Mouse (Mus musculus): ENCODE measurements at regions not wholly inside any gene's neighbourhood (a gene's known extent, or its start where the extent isn't known, plus 50 kb on each side); places are given as distances from the start of the nearest gene placed in this dataset.

GRCm38 (mm10) chr1:77080767-77081166 is 434.1 kb downstream of the Epha4 start:
- WGBS = 51% methylated on average over 5 of the region's 5 CpGs
- TF ChIP-seq CTCF (IDR thresholded peaks at IDR 0.05; ENCODE audit: insufficient read depth, low read depth, low read length) = no peak
- no peak for TF ChIP-seq POLR2A (IDR thresholded peaks at IDR 0.05; ENCODE audit: insufficient read depth, low read depth, low read length)

GRCm38 (mm10) chr1:77081660-77082059 is 433.2 kb downstream of the Epha4 start:
- H3K4me1 ChIP-seq (ENCODE audit: control insufficient read depth, insufficient read depth, low read length) = no peaks in the 10 kb centered on the region

More at GRCm38 (mm10) chr1:77080767-77081166, 434.1 kb downstream of the Epha4 start:
- H3K27ac ChIP-seq (ENCODE audit: insufficient read depth, low read depth, low read length) = no peak overlapping the region
- no peak overlapping the region for H3K4me3 ChIP-seq (ENCODE audit: insufficient read depth, low read depth, low read length)
- H3K4me1 ChIP-seq (ENCODE audit: control insufficient read depth, insufficient read depth, low read length) = no peaks in the 10 kb centered on the region

GRCm38 (mm10) chr1:77082410-77082809 is 432.5 kb downstream of the Epha4 start:
- WGBS = 96% methylated on average over 3 of the region's 3 CpGs
- H3K27ac ChIP-seq (ENCODE audit: insufficient read depth, low read depth, low read length) = no peak overlapping the region
- H3K4me1 ChIP-seq (ENCODE audit: control insufficient read depth, insufficient read depth, low read length) = no peaks in the 10 kb centered on the region
- TF ChIP-seq CTCF (IDR thresholded peaks at IDR 0.05; ENCODE audit: insufficient read depth, low read depth, low read length) = no peak
- no peak for TF ChIP-seq POLR2A (IDR thresholded peaks at IDR 0.05; ENCODE audit: insufficient read depth, low read depth, low read length)
- H3K4me3 ChIP-seq (ENCODE audit: insufficient read depth, low read depth, low read length) = no peak overlapping the region

More at GRCm38 (mm10) chr1:77081660-77082059, 433.2 kb downstream of the Epha4 start:
- H3K4me3 ChIP-seq (ENCODE audit: insufficient read depth, low read depth, low read length) = no peak overlapping the region
- TF ChIP-seq POLR2A (IDR thresholded peaks at IDR 0.05; ENCODE audit: insufficient read depth, low read depth, low read length) = no peak
- TF ChIP-seq CTCF (IDR thresholded peaks at IDR 0.05; ENCODE audit: insufficient read depth, low read depth, low read length) = no peak
- WGBS = 81% methylated on average over 7 of the region's 7 CpGs
- no peak overlapping the region for H3K27ac ChIP-seq (ENCODE audit: insufficient read depth, low read depth, low read length)

GRCm38 (mm10) chr1:77093551-77093950 is 421.3 kb downstream of the Epha4 start:
- Histone ChIP-seq H3K27ac (ENCODE audit: insufficient read depth, low read depth, low read length) (no peak overlapping the region), H3K4me3 (ENCODE audit: insufficient read depth, low read depth, low read length) (no peak overlapping the region), H3K4me1 (ENCODE audit: control insufficient read depth, insufficient read depth, low read length) (no peaks in the 10 kb centered on the region)
- TF ChIP-seq POLR2A (IDR thresholded peaks at IDR 0.05; ENCODE audit: insufficient read depth, low read depth, low read length) = no peak
- TF ChIP-seq CTCF (IDR thresholded peaks at IDR 0.05; ENCODE audit: insufficient read depth, low read depth, low read length) = no peak
- 61% methylated on average over 2 of the region's 2 CpGs for WGBS

- H3K4me3 ChIP-seq (ENCODE audit: insufficient read depth, low read depth, low read length) = no peak overlapping the region
- TF ChIP-seq CTCF (IDR thresholded peaks at IDR 0.05; ENCODE audit: insufficient read depth, low read depth, low read length) = no peak
- TF ChIP-seq POLR2A (IDR thresholded peaks at IDR 0.05; ENCODE audit: insufficient read depth, low read depth, low read length) = no peak
- peaks cover 4% of the 10 kb centered on the region; the same call in 1 of the 2 replicates for H3K4me1 ChIP-seq (ENCODE audit: control insufficient read depth, insufficient read depth, low read length)
- 22% methylated on average over 12 of the region's 12 CpGs for WGBS
- H3K27ac ChIP-seq (ENCODE audit: insufficient read depth, low read depth, low read length) = no peak overlapping the region
Measured at GRCm38 (mm10) chr1:77101726-77102272, 413.1 kb downstream of the Epha4 start.

GRCm38 (mm10) chr1:77102421-77103133 is 412.3 kb downstream of the Epha4 start:
- TF ChIP-seq CTCF (IDR thresholded peaks at IDR 0.05; ENCODE audit: insufficient read depth, low read depth, low read length) (no peak), POLR2A (IDR thresholded peaks at IDR 0.05; ENCODE audit: insufficient read depth, low read depth, low read length) (no peak)
- no peak overlapping the region for H3K27ac ChIP-seq (ENCODE audit: insufficient read depth, low read depth, low read length)
- H3K4me1 ChIP-seq (ENCODE audit: control insufficient read depth, insufficient read depth, low read length) = peaks cover 4% of the 10 kb centered on the region; the same call in 1 of the 2 replicates
- WGBS = 50% methylated on average over 13 of the region's 13 CpGs
- no peak overlapping the region for H3K4me3 ChIP-seq (ENCODE audit: insufficient read depth, low read depth, low read length)

- no peak for TF ChIP-seq POLR2A (IDR thresholded peaks at IDR 0.05; ENCODE audit: insufficient read depth, low read depth, low read length)
- TF ChIP-seq CTCF (IDR thresholded peaks at IDR 0.05; ENCODE audit: insufficient read depth, low read depth, low read length) = no peak
- Histone ChIP-seq H3K4me3 (ENCODE audit: insufficient read depth, low read depth, low read length) (no peak overlapping the region), H3K27ac (ENCODE audit: insufficient read depth, low read depth, low read length) (no peak overlapping the region), H3K4me1 (ENCODE audit: control insufficient read depth, insufficient read depth, low read length) (no peaks in the 10 kb centered on the region)
- 70% methylated on average over 6 of the region's 6 CpGs for WGBS
Measured at GRCm38 (mm10) chr1:77109861-77110785, 404.8 kb downstream of the Epha4 start.

- Histone ChIP-seq H3K27ac (ENCODE audit: insufficient read depth, low read depth, low read length) (no peak overlapping the region), H3K4me1 (ENCODE audit: control insufficient read depth, insufficient read depth, low read length) (no peaks in the 10 kb centered on the region), H3K4me3 (ENCODE audit: insufficient read depth, low read depth, low read length) (no peak overlapping the region)
- 61% methylated on average over 3 of the region's 3 CpGs for WGBS
- TF ChIP-seq CTCF (IDR thresholded peaks at IDR 0.05; ENCODE audit: insufficient read depth, low read depth, low read length) (no peak), POLR2A (IDR thresholded peaks at IDR 0.05; ENCODE audit: insufficient read depth, low read depth, low read length) (no peak)
Measured at GRCm38 (mm10) chr1:77128411-77128810, 386.5 kb downstream of the Epha4 start.

Data from olfactory bulb, adult 2 months (tissue).